Mouse (Mus musculus) intestine, postnatal 0 days (tissue): Measurements from ENCODE around the gene Phf11a. TPM values are rescaled to one million over a fixed set of nuclear protein-coding genes. Genes with fewer than 3 reads are reported as not detected.
"Not testable (repeated sequence)": the region's sequence is repeated elsewhere in the genome, so short reads cannot be mapped to it uniquely, and the experiment has no call there.

Experiments
- ATAC-seq: fragments of 200-750 bp; cut with Nextera tagmentation; 2 replicates; pipeline ENCODE4 v1.8.0; 2017; ENCODE audit warnings: mild to moderate bottlenecking, moderate TSS enrichment, moderate library complexity
- H3K27ac ChIP-seq: fragments of 300-500 bp; sonication (generic); 2 replicates; pipeline ENCODE4 v1.5.1; 2014; ENCODE audit warnings: mild to moderate bottlenecking, low read depth, low read length, moderate library complexity
- H3K27me3 ChIP-seq: fragments of 300-500 bp; sonication (generic); replicated peaks from 2 replicates; pipeline ENCODE4 v1.6.1; 2014; ENCODE audit warnings: low read length, mixed read lengths; ENCODE audit not compliant: control insufficient read depth, insufficient read depth
- H3K36me3 ChIP-seq: fragments of 300-500 bp; sonication (generic); 2 replicates; pipeline ENCODE4 v1.6.1; 2014; ENCODE audit warnings: mild to moderate bottlenecking, moderate library complexity; ENCODE audit not compliant: control insufficient read depth, insufficient read depth
- H3K4me1 ChIP-seq: fragments of 300-500 bp; sonication (generic); replicated peaks from 2 replicates; pipeline ENCODE4 v1.6.1; 2014; ENCODE audit warnings: antibody characterized with exemption, low read length, mixed read lengths; ENCODE audit not compliant: control insufficient read depth, insufficient read depth
- H3K4me2 ChIP-seq: fragments of 300-500 bp; sonication (generic); replicated peaks from 2 replicates; pipeline ENCODE4 v1.6.1; 2014; ENCODE audit warnings: low read depth, mild to moderate bottlenecking, moderate library complexity
- H3K4me3 ChIP-seq: fragments of 300-500 bp; sonication (generic); 2 replicates; pipeline ENCODE4 v1.5.1; 2014; ENCODE audit warnings: low read depth, low read length
- H3K9ac ChIP-seq: fragments of 300-500 bp; sonication (generic); 2 replicates; pipeline ENCODE4 v1.6.1; 2014; ENCODE audit warnings: mild to moderate bottlenecking, low read depth, low read length
- H3K9me3 ChIP-seq: fragments of 300-500 bp; sonication (generic); 2 replicates; pipeline ENCODE4 v1.6.1; 2016; ENCODE audit warnings: mixed run types; ENCODE audit not compliant: control insufficient read depth
- CTCF ChIP-seq: sonication (generic); IDR thresholded peaks from 2 replicates; pipeline ENCODE4 v1.5.1; 2016; ENCODE audit warnings: low read depth, mild to moderate bottlenecking, control low read depth, antibody characterized with exemption, moderate library complexity
- WGBS: fragments of 180-500 bp; shearing (Covaris S2); extraction: QIAGEN DNeasy Blood & Tissue Kit; methylation state at CpG from one replicate; pipeline ENCODE4 v1.1.7; 2014; 5-methylcytosine and 5-hydroxymethylcytosine counted together
- polyA plus RNA-seq: library from polyadenylated mRNA; unstranded; fragments of >200 nt; fragmentation: Nextera tagmentation; extraction: Ambion mirVana; gene quantifications from 2 replicates; pipeline ENCODE4 v1.2.1, GENCODE M21; 2015

The Phf11a gene
- polyA plus RNA-seq = not detected in 2 replicates

DNA sequence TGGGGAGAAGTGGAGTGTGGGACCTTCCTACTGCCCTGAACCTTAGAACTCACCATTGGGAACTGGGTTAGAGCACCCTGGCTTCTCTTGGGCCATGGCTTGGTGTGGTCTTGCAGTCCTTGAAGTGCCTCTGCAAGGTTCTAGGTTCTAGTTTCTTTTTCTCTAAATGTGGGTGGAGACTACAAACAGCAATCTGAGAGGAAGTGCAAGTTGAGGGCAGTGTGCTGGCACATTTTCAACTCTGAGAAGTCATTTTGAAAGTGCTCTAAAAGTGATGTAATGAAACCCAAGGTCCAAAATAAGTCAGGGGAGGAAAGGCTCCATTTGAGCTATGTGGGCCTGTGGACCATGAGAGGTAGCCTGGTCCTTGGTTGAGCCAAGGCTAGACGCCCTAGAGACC, at the start of gene Phf11a:
Gene Phf11a (minus strand): TSS at position 132 of the 400 bp plus-strand sequence.
- not testable (repeated sequence) for H3K9ac ChIP-seq, ATAC-seq, H3K9me3 ChIP-seq, H3K4me3 ChIP-seq, H3K27ac ChIP-seq, H3K36me3 ChIP-seq, H3K4me1 ChIP-seq, H3K27me3 ChIP-seq, H3K4me2 ChIP-seq
- WGBS = 72% methylated on average over 1 of the region's 1 CpGs

DNA sequence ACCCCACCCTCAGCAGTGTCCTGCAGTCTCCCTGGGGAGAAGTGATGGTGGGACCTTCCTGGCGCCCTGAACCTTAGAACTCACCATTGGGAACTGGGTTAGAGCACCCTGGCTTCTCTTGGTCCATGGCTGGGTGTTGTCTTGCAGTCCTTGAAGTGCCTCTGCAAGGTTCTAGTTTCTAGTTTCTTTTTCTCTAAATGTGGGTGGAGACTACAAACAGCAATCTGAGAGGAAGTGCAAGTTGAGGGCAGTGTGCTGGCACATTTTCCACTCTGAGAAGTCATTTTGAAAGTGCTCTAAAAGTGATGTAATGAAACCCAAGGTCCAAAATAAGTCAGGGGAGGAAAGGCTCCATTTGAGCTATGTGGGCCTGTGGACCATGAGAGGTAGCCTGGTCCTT, 43.9 kb upstream of the Phf11a start, which contains the start of gene Phf11b:
Gene Phf11b (minus strand): TSS at position 163 of the 400 bp plus-strand sequence.
- not testable (repeated sequence) for H3K27me3 ChIP-seq, H3K9ac ChIP-seq, H3K36me3 ChIP-seq, ATAC-seq, H3K9me3 ChIP-seq, H3K27ac ChIP-seq, H3K4me3 ChIP-seq, H3K4me1 ChIP-seq, H3K4me2 ChIP-seq
- 75% methylated on average over 1 of the region's 1 CpGs for WGBS

DNA sequence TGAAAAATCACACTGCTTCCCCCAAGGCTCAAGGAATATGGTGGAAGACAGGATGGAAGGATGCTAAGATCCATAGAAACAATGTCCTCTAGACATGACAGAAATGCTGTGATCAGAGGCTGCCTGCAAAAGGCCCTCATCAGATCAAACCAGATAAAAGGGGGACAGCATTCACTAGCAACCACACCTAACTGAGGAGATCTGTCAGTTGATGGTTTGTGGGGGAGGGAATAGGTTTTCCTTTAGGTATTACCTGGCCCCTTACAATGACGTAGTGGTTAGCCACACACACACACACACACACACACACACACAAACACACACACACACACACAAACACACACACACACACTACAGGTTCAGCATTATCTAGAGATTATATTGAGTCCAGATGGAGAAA, 42.2 kb upstream of the Phf11a start:
- H3K27ac ChIP-seq = no peak overlapping the region
- H3K4me1 ChIP-seq = no peaks in the 10 kb centered on the region
- 75% methylated on average over 1 of the region's 1 CpGs for WGBS
- no peak overlapping the region for H3K4me2 ChIP-seq
- ATAC-seq = no peak
- no peaks in the 10 kb centered on the region for H3K36me3 ChIP-seq
- TF ChIP-seq CTCF = no peak
- H3K27me3 ChIP-seq = no peaks in the 10 kb centered on the region
- H3K9ac ChIP-seq = no peak overlapping the region
- no peak overlapping the region for H3K4me3 ChIP-seq
- H3K9me3 ChIP-seq = no peaks in the 10 kb centered on the region

DNA sequence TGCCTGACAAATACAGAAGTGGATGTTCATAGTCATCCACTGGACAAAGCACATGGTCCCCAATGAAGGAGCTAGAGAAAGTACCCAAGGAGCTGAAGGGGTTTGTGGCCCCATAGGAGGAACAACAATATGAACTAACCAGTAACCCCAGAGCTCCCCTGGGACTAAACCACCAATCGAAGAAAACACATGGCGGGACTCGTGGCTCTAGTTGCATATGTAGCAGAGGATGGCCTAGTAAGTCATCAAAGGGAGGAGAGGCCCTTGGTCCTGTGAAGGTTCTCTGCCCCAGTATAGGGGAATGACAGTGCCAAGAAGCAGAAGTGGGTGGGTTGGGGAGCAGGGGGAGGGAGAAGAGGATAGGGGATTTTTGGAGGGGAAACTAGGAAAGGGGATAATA, 38.7 kb upstream of the Phf11a start:
- WGBS = 88% methylated on average over 3 of the region's 3 CpGs
- not testable (repeated sequence) for H3K27me3 ChIP-seq, H3K4me1 ChIP-seq, H3K4me3 ChIP-seq, ATAC-seq, H3K27ac ChIP-seq, H3K36me3 ChIP-seq, H3K9ac ChIP-seq, H3K9me3 ChIP-seq, H3K4me2 ChIP-seq

DNA sequence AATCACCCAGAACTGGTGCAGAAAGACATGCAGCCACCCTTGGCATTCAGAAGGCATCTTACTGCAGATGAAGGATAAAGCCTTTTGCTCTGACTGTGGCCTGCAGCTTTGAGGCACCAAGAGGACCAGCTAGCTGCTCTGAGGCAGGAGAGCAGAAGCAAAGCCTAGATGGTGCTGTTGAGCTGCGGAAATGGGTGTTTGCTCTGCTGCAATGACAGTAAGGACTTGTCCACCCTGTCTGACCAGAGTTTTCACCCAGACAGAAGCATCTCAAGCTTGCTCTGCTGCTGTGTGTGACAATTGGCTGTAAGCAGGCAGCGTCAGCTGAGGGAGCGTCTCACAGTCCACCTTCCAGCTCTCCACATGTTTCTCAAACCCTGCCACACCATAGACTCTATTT, 33.2 kb upstream of the Phf11a start:
- not testable (repeated sequence) for H3K27ac ChIP-seq, H3K9me3 ChIP-seq, H3K9ac ChIP-seq, ATAC-seq, H3K4me2 ChIP-seq, H3K36me3 ChIP-seq, H3K4me1 ChIP-seq, H3K4me3 ChIP-seq, H3K27me3 ChIP-seq
- 21% methylated on average over 3 of the region's 3 CpGs for WGBS
- TF ChIP-seq CTCF = peak; percentile 68

DNA sequence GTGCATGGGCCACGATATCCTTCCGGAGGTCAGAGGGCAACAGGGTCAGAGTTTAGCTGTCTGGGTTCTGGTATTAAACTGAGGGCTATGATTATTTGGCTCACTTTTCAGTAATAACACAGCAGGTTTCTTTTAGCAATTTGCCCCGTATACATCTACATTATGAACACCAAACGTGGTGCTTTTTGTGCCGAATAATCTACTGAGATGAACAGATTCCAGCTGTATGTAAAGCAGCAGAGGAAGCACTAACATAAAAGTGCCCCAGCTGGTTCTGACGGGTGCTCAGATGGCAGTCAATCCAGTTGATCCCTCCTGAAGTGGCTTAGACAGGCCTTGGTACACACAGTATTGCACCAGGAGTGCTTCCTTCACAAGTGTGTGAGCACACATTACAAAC, 22.6 kb upstream of the Phf11a start:
- not testable (repeated sequence) for H3K4me3 ChIP-seq, H3K4me1 ChIP-seq, H3K9me3 ChIP-seq, ATAC-seq, H3K9ac ChIP-seq, H3K4me2 ChIP-seq, H3K27me3 ChIP-seq, H3K27ac ChIP-seq, H3K36me3 ChIP-seq
- WGBS = 86% methylated on average over 6 of the region's 6 CpGs

DNA sequence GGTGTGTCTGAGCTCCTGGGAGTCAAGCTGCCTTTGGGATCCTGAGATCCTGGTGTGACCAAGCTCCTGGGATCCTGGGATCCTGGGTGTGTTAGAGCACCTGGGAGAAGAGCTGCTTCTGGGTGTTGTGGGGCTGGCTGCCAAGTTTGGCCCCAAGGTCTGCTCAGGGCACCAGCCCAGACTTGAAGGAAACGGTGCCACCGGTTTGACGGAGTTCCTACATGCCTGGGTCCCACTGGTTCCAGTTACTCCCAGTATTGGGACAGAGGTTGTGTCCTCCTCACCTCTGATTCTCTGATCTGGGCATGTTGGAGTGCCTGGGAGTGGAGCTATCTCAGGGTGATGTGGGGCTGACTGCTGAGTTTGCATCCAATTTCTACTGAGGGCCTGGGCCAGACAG, 21.7 kb upstream of the Phf11a start:
- not testable (repeated sequence) for H3K4me3 ChIP-seq, H3K27me3 ChIP-seq, H3K4me2 ChIP-seq, H3K9ac ChIP-seq, H3K27ac ChIP-seq, H3K36me3 ChIP-seq, ATAC-seq, H3K4me1 ChIP-seq, H3K9me3 ChIP-seq
- 89% methylated on average over 3 of the region's 3 CpGs for WGBS

DNA sequence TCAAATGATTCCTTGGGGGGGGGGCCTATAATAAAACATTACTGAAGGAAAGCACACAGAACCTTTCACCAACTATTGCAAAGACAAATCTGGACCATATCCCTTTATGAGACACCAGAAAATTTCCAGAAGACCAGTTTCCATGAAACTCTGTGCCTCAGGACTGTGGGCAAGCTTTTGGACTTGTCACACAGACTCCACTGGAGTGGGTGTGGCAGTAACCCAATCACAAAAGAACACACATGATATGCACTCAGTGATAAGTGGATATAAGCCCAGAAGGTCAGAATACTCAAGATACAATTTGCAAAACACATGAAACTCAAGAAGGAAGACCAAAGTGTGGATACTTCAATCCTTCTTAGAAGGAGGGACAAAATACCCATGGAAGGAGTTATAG, 5.6 kb downstream of the Phf11a start:
- H3K9me3 ChIP-seq, ATAC-seq, H3K27me3 ChIP-seq, H3K36me3 ChIP-seq, H3K27ac ChIP-seq, H3K4me1 ChIP-seq, H3K4me3 ChIP-seq, H3K4me2 ChIP-seq, H3K9ac ChIP-seq: not testable (repeated sequence)

DNA sequence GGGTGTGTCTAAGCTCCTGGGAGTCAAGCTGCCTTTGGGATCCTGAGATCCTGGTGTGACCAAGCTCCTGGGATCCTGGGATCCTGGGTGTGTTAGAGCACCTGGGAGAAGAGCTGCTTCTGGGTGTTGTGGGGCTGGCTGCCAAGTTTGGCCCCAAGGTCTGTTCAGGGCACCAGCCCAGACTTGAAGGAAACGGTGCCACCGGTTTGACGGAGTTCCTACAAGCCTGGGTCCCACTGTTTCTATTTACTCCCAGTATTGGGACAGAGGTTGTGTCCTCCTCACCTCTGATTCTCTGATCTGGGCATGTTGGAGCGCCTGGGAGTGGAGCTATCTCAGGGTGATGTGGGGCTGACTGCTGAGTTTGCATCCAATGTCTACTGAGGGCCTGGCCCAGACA, 22.4 kb downstream of the Phf11a start:
- not testable (repeated sequence) for H3K4me2 ChIP-seq, H3K4me1 ChIP-seq, H3K9ac ChIP-seq, H3K4me3 ChIP-seq, H3K27me3 ChIP-seq, H3K36me3 ChIP-seq, H3K9me3 ChIP-seq, ATAC-seq, H3K27ac ChIP-seq
- WGBS = 86% methylated on average over 4 of the region's 4 CpGs
